Mouse (Mus musculus) cortical plate, adult 2 months (tissue): Measurements from ENCODE around the gene Phf1.
A peak's percentile ranks its signal among the peaks of the same experiment; 100 is the strongest.

Experiments
- CTCF ChIP-seq: fragments of 200-500 bp; IDR thresholded peaks from 2 replicates; pipeline ENCODE4 v1.5.1; 2011; ENCODE audit warnings: mild to moderate bottlenecking, control low read depth, low read length; ENCODE audit not compliant: insufficient read depth; ENCODE audit errors: extremely low read depth
- POLR2A ChIP-seq: fragments of 200-500 bp; IDR thresholded peaks from 2 replicates; pipeline ENCODE4 v1.6.1; 2011; ENCODE audit warnings: mild to moderate bottlenecking, low read length, control low read depth; ENCODE audit not compliant: insufficient read depth; ENCODE audit errors: extremely low read depth

GRCm38 (mm10) chr17:26972703-26973574 lies 40.1 kb downstream of the Phf1 start, which contains the start of gene Zbtb9:
- TF ChIP-seq CTCF (no peak), POLR2A (peak; percentile 97)
